Mouse (Mus musculus) lung, postnatal 0 days (tissue): ENCODE results near the gene Nicn1. TPM values are rescaled to one million over a fixed set of nuclear protein-coding genes. Genes with fewer than 3 reads are reported as not detected.
A peak's percentile ranks its signal among the peaks of the same experiment; 100 is the strongest.

ENCODE experiments used
- ATAC-seq: fragments of 200-750 bp; cut with Nextera tagmentation; 2 replicates; pipeline ENCODE4 v1.8.0; 2017; ENCODE audit warnings: moderate library complexity
- DNase-seq: peaks from one replicate; pipeline ENCODE4 v3.0.0-alpha.2; 2016; ENCODE audit warnings: low spot score
- H3K27ac ChIP-seq: fragments of 300-500 bp; sonication (generic); 2 replicates; pipeline ENCODE4 v1.5.1; 2014; ENCODE audit warnings: antibody characterized with exemption, mild to moderate bottlenecking, low read length, mixed read lengths
- H3K27me3 ChIP-seq: fragments of 300-500 bp; sonication (generic); replicated peaks from 2 replicates; pipeline ENCODE4 v1.6.1; 2014; ENCODE audit warnings: low read length, mixed read lengths; ENCODE audit not compliant: insufficient read depth
- H3K36me3 ChIP-seq: fragments of 300-500 bp; sonication (generic); 2 replicates; pipeline ENCODE4 v1.6.1; 2014; ENCODE audit warnings: low read length, mixed read lengths; ENCODE audit not compliant: insufficient read depth
- H3K4me1 ChIP-seq: fragments of 300-500 bp; sonication (generic); 2 replicates; pipeline ENCODE4 v1.6.1; 2014; ENCODE audit warnings: antibody characterized with exemption, low read depth, low read length, mixed read lengths; ENCODE audit not compliant: insufficient read depth
- H3K4me2 ChIP-seq: fragments of 300-500 bp; sonication (generic); replicated peaks from 2 replicates; pipeline ENCODE4 v1.6.1; 2014; ENCODE audit warnings: low read depth, mild to moderate bottlenecking, low read length, moderate library complexity, mixed read lengths
- H3K4me3 ChIP-seq: fragments of 300-500 bp; sonication (generic); 2 replicates; pipeline ENCODE4 v1.5.1; 2014; ENCODE audit warnings: low read depth, low read length
- H3K9ac ChIP-seq: fragments of 300-500 bp; sonication (generic); replicated peaks from 2 replicates; pipeline ENCODE4 v1.6.1; 2014; ENCODE audit warnings: low read depth, mild to moderate bottlenecking
- H3K9me3 ChIP-seq: fragments of 300-500 bp; sonication (generic); 2 replicates; pipeline ENCODE4 v1.6.1; 2016; ENCODE audit warnings: low read length, mixed read lengths
- CTCF ChIP-seq: IDR thresholded peaks from 2 replicates; pipeline ENCODE4 v1.5.1; 2016; ENCODE audit warnings: antibody characterized with exemption, mild to moderate bottlenecking
- EP300 ChIP-seq: IDR thresholded peaks from 2 replicates; pipeline ENCODE4 v1.6.1; 2016; ENCODE audit warnings: antibody characterized with exemption, mild to moderate bottlenecking, control low read depth
- WGBS: fragments of 180-500 bp; shearing (Covaris S2); extraction: QIAGEN DNeasy Blood & Tissue Kit; methylation state at CpG from one replicate; pipeline ENCODE4 v1.1.7; 2014; 5-methylcytosine and 5-hydroxymethylcytosine counted together
- polyA plus RNA-seq: library from polyadenylated mRNA; unstranded; fragments of >200 nt; fragmentation: Nextera tagmentation; extraction: Ambion mirVana; gene quantifications from 2 replicates; pipeline ENCODE4 v1.2.1, GENCODE M21; 2015

Gene Nicn1
- polyA plus RNA-seq, 1 experiment from 2014 or later = 15.8 TPM

- TF ChIP-seq CTCF (0 out of 2 replicates have a peak, but pooled peaks have one; percentile 8), EP300 (no peak)
- no peaks in the 10 kb centered on the region for H3K9me3 ChIP-seq
- under 1% methylated on average over 63 of the region's 81 CpGs for WGBS
- peak within 1 kb of the TSS; percentile 98 for H3K9ac ChIP-seq
- peak; percentile 100 for DNase-seq
- H3K27me3 ChIP-seq = no peaks in the 10 kb centered on the region
- H3K4me2 ChIP-seq = peak within 1 kb of the TSS; percentile 73
- peak; percentile 92 for ATAC-seq
- H3K4me1 ChIP-seq = peaks cover 24% of the 10 kb centered on the region
- H3K27ac ChIP-seq = peak within 1 kb of the TSS; percentile 100
- peak within 1 kb of the TSS; percentile 99 for H3K4me3 ChIP-seq
- peaks cover 10% of the 10 kb centered on the region; the same call in 1 of the 2 replicates for H3K36me3 ChIP-seq
These were observed 15.6 kb downstream of the Nicn1 start, which contains the start of the genes Rhoa and Tcta for GRCm38 (mm10) chr9:108305629-108306520. Gene Rhoa, plus strand, starts transcription at chr9:108306129. Gene Tcta, minus strand, starts transcription at chr9:108306160.

GRCm38 (mm10) chr9:108306571-108306980 is 16.3 kb downstream of the Nicn1 start:
- TF ChIP-seq CTCF = no peak
- TF ChIP-seq EP300 = no peak
- DNase-seq (peak; percentile 94), ATAC-seq (peak; percentile 83)
- Histone ChIP-seq H3K9me3 (no peaks in the 10 kb centered on the region), H3K27ac (peak overlapping the region; percentile 100), H3K4me2 (peak overlapping the region; percentile 60), H3K36me3 (peaks cover 10% of the 10 kb centered on the region; the same call in 1 of the 2 replicates), H3K9ac (peak overlapping the region; percentile 98), H3K27me3 (no peaks in the 10 kb centered on the region), H3K4me1 (peaks cover 27% of the 10 kb centered on the region), H3K4me3 (peak overlapping the region; percentile 99)
- under 1% methylated on average over 35 of the region's 51 CpGs for WGBS

GRCm38 (mm10) chr9:108307021-108307807 is 17.0 kb downstream of the Nicn1 start:
- 3% methylated on average over 12 of the region's 12 CpGs for WGBS

GRCm38 (mm10) chr9:108308141-108308540 is 17.9 kb downstream of the Nicn1 start:
- ATAC-seq = no peak
- H3K27ac ChIP-seq = peak overlapping the region; percentile 57; the same call in 1 of the 2 replicates

More at GRCm38 (mm10) chr9:108307021-108307807, 17.0 kb downstream of the Nicn1 start:
- Histone ChIP-seq H3K9ac (peak overlapping the region; percentile 98), H3K9me3 (no peaks in the 10 kb centered on the region), H3K4me3 (peak overlapping the region; percentile 99), H3K4me1 (peaks cover 30% of the 10 kb centered on the region), H3K27ac (peak overlapping the region; percentile 100), H3K27me3 (no peaks in the 10 kb centered on the region), H3K36me3 (peaks cover 10% of the 10 kb centered on the region; the same call in 1 of the 2 replicates), H3K4me2 (peak overlapping the region; percentile 60)
- TF ChIP-seq CTCF = no peak
- TF ChIP-seq EP300 = no peak
- peak; percentile 18 for DNase-seq
- ATAC-seq = no peak

GRCm38 (mm10) chr9:108317572-108317971 is 27.3 kb downstream of the Nicn1 start:
- no peak overlapping the region for H3K4me3 ChIP-seq
- no peak overlapping the region for H3K9ac ChIP-seq
- H3K27me3 ChIP-seq = no peaks in the 10 kb centered on the region
- no peaks in the 10 kb centered on the region for H3K36me3 ChIP-seq
- no peak for TF ChIP-seq EP300
- peak; percentile 53 for TF ChIP-seq CTCF
- H3K4me1 ChIP-seq = no peaks in the 10 kb centered on the region; the same call in 1 of the 2 replicates
- H3K27ac ChIP-seq = no peak overlapping the region
- H3K4me2 ChIP-seq = no peak overlapping the region
- DNase-seq = no peak
- no peak; the same call in 1 of the 2 replicates for ATAC-seq
- 96% methylated on average over 3 of the region's 3 CpGs for WGBS
- no peaks in the 10 kb centered on the region for H3K9me3 ChIP-seq

More at GRCm38 (mm10) chr9:108308141-108308540, 17.9 kb downstream of the Nicn1 start:
- Histone ChIP-seq H3K36me3 (peaks cover 2% of the 10 kb centered on the region; the same call in 1 of the 2 replicates), H3K9ac (peak overlapping the region; percentile 49), H3K4me3 (peak overlapping the region; percentile 99), H3K4me2 (peak overlapping the region; percentile 60), H3K9me3 (no peaks in the 10 kb centered on the region), H3K4me1 (peaks cover 23% of the 10 kb centered on the region; the same call in 1 of the 2 replicates), H3K27me3 (no peaks in the 10 kb centered on the region)
- 12% methylated on average over 2 of the region's 2 CpGs for WGBS
- DNase-seq = no peak
- TF ChIP-seq EP300 (no peak), CTCF (no peak)

- Histone ChIP-seq H3K4me1 (no peaks in the 10 kb centered on the region; the same call in 1 of the 2 replicates), H3K27me3 (no peaks in the 10 kb centered on the region), H3K36me3 (no peaks in the 10 kb centered on the region), H3K4me3 (no peak overlapping the region), H3K4me2 (no peak overlapping the region), H3K27ac (no peak overlapping the region), H3K9ac (no peak overlapping the region), H3K9me3 (no peaks in the 10 kb centered on the region)
- no peak for ATAC-seq
- no peak for DNase-seq
- WGBS = 76% methylated on average over 2 of the region's 2 CpGs
- TF ChIP-seq CTCF (no peak), EP300 (no peak)
These were observed 28.2 kb downstream of the Nicn1 start for GRCm38 (mm10) chr9:108318462-108318861.
